Mouse (Mus musculus) kidney, adult 2 months (tissue): ENCODE measurements around the gene Egfem1. TPM values are rescaled to one million over a fixed set of nuclear protein-coding genes. Genes with fewer than 3 reads are reported as not detected.

ENCODE experiments used
- DNase-seq: peaks from one replicate; pipeline ENCODE4 v3.0.0; 2021
- H3K27ac ChIP-seq: fragments of 200-500 bp; 2 replicates; pipeline ENCODE4 v1.5.1; 2012; ENCODE audit warnings: low read depth, low read length, control low read depth, inconsistent platforms; ENCODE audit not compliant: insufficient read depth
- H3K27me3 ChIP-seq: fragments of 200-500 bp; replicated peaks from 2 replicates; pipeline ENCODE4 v1.6.1; 2012; ENCODE audit warnings: mild to moderate bottlenecking, moderate library complexity, low read length, inconsistent platforms; ENCODE audit not compliant: control insufficient read depth, insufficient read depth
- H3K36me3 ChIP-seq: fragments of 200-500 bp; 2 replicates; pipeline ENCODE4 v1.6.1; 2012; ENCODE audit warnings: mild to moderate bottlenecking, moderate library complexity, low read length, inconsistent platforms; ENCODE audit not compliant: control insufficient read depth, insufficient read depth
- H3K4me1 ChIP-seq: fragments of 200-500 bp; 2 replicates; pipeline ENCODE4 v1.6.1; 2011; ENCODE audit warnings: low read length; ENCODE audit not compliant: control insufficient read depth, insufficient read depth
- H3K4me3 ChIP-seq: fragments of 200-500 bp; 2 replicates; pipeline ENCODE4 v1.5.1; 2011; ENCODE audit warnings: mild to moderate bottlenecking, low read depth, low read length, control low read depth; ENCODE audit not compliant: insufficient read depth
- CTCF ChIP-seq: fragments of 200-500 bp; conservative IDR thresholded peaks from 2 replicates; pipeline ENCODE4 v1.5.1; 2011; ENCODE audit warnings: low read depth, mild to moderate bottlenecking, control low read depth, low read length, moderate library complexity, mixed read lengths; ENCODE audit not compliant: insufficient read depth, insufficient read length
- POLR2A ChIP-seq: fragments of 200-500 bp; IDR thresholded peaks from one replicate; pipeline ENCODE4 v1.6.1; 2011; ENCODE audit warnings: low read depth, low read length, control low read depth
- WGBS: fragments of 180-500 bp; shearing (Covaris S2); methylation state at CpG from one replicate; pipeline ENCODE4 v1.1.7; 2018; 5-methylcytosine and 5-hydroxymethylcytosine counted together
- polyA plus RNA-seq: library from polyadenylated mRNA; depleted of rRNA; stranded (reverse); fragments of >200 nt; gene quantifications from 2 replicates; pipeline ENCODE4 v1.2.3, GENCODE M21; 2012

The Egfem1 gene
- polyA plus RNA-seq, 1 experiment: 0.25 TPM

GRCm38 (mm10) chr3:29183615-29184198 lies 101.9 kb downstream of the Egfem1 start:
- no peak overlapping the region for H3K4me3 ChIP-seq
- no peaks in the 10 kb centered on the region for H3K4me1 ChIP-seq
- no peak for DNase-seq
- H3K27ac ChIP-seq: no peak overlapping the region
- no peaks in the 10 kb centered on the region for H3K36me3 ChIP-seq
- 42% methylated on average over 7 of the region's 7 CpGs for WGBS
- no peaks in the 10 kb centered on the region for H3K27me3 ChIP-seq
- TF ChIP-seq POLR2A (no peak), CTCF (no peak)

DNA sequence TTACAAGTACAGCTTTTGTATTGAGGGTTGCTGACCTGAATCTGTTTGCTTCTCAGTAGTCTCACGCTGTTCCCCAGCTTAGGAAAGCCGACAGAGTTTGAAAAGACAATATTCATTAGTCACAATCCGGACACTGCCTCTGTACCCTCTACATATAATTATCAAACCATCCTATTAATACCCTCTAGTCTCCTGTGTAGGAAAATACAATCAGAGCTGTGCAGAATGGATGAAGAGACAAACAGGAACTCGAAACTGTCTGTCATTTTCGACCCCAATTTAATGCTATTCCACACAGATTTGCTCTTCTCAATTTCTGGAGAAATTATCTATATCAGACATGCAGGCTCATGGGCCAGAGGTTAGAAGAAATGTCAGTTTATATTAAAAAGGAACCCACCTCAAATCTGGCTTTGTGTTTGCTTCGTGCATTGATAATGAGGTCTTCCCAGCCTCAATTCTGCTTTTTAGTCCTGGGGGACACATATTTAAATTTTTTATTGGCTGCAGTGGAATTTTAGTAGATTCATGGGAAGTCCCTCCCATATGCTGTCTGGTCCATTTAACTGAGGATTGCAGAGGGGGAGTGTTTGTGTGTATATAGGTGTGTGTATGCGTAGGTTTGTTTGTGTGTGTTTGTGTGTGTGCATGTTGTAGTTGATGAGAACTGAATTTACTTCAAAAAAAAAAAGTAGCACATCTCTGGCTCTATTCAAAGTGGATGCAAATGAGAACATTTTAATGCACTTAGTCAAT lies 102.8 kb downstream of the Egfem1 start:
- 79% methylated on average over 7 of the region's 7 CpGs for WGBS
- Histone ChIP-seq H3K27me3 (no peaks in the 10 kb centered on the region), H3K27ac (no peak overlapping the region), H3K4me3 (no peak overlapping the region), H3K4me1 (no peaks in the 10 kb centered on the region), H3K36me3 (no peaks in the 10 kb centered on the region)
- TF ChIP-seq CTCF: no peak
- TF ChIP-seq POLR2A: no peak
- no peak for DNase-seq

DNA sequence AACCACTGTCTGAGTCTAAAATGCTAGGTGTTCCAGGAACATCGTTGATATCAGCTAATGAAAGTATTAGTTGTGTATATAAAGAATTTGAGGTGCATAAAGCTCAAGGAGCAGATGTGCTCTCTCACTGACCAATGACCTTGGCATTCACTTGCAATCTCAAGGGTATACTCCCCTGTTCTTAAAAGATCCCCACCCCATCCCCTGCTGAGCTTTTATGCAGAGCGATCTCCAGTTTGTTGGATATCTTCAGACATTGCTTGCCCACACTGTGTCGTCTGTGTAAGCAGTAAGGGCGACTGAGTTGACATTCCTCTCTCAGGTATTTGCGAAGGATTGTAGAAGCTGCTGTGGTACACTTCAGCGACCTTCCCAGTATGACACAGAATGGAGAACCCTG lies 108.4 kb downstream of the Egfem1 start:
- Histone ChIP-seq H3K36me3 (no peaks in the 10 kb centered on the region), H3K4me3 (no peak overlapping the region), H3K27me3 (no peaks in the 10 kb centered on the region), H3K4me1 (no peaks in the 10 kb centered on the region), H3K27ac (no peak overlapping the region)
- 74% methylated on average over 6 of the region's 6 CpGs for WGBS
- TF ChIP-seq POLR2A: no peak
- no peak for TF ChIP-seq CTCF
- DNase-seq: no peak

DNA sequence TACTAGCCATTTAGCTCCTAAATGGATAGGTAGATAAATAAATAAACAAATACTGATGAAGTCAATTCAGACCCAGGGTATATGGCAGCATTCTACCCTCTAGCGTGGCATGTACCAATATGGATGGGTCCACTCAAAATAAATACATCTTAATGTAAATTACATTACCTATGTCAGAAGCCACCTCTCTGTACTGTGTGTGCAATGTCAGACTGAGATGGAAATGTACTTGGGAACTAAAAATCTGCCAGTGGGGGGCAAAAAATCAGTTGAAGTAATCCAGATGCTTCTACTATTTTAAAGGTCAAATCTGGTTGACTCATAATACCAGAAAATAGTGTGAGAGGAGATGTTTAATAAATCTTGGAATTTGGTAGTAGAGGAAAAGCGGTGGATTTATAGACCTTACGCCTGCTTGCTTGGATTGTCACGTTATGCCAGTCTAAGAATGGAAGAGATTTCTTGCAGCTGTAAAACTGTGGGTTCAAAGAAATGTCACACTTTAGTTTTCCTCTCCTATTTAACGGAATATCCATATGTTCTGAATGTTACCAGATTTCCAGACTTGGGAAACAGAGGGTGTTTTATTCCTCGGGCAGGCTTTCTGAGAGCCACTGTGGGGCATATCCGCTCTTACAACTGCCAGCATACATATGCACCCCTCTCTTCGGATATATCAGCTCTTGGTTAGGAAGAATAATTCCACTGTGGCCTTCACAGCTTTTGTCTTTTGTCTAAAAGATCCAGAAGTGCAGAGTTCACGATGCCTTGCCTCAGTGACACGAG lies 116.1 kb downstream of the Egfem1 start:
- TF ChIP-seq CTCF (no peak), POLR2A (no peak)
- no peaks in the 10 kb centered on the region for H3K27me3 ChIP-seq
- no peak for DNase-seq
- no peak overlapping the region for H3K27ac ChIP-seq
- no peaks in the 10 kb centered on the region for H3K4me1 ChIP-seq
- no peaks in the 10 kb centered on the region for H3K36me3 ChIP-seq
- WGBS: 79% methylated on average over 10 of the region's 10 CpGs
- no peak overlapping the region for H3K4me3 ChIP-seq

DNA sequence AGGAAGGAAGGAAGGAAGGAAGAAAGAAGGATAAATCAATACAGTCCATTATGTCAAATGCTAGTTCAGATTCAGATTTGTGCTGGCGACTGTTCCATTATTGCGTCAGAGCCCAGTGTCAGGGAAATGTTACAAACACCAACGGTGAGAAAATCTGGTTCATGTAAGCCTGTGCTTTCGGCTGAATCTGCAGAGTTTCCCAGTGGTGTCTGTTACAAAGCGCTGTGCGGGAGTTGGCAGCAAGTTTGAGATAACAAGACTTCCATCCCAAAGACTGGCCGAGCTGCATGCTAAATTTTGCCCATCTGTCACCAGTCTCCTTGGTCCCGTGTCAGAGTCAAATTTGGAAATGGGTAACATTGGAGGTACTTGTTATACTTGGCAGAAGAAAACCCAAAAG lies 118.8 kb downstream of the Egfem1 start:
- DNase-seq: no peak
- Histone ChIP-seq H3K27ac (no peak overlapping the region), H3K4me3 (no peak overlapping the region), H3K4me1 (no peaks in the 10 kb centered on the region), H3K36me3 (no peaks in the 10 kb centered on the region), H3K27me3 (no peaks in the 10 kb centered on the region)
- WGBS: 45% methylated on average over 8 of the region's 8 CpGs
- TF ChIP-seq CTCF: no peak
- no peak for TF ChIP-seq POLR2A

DNA sequence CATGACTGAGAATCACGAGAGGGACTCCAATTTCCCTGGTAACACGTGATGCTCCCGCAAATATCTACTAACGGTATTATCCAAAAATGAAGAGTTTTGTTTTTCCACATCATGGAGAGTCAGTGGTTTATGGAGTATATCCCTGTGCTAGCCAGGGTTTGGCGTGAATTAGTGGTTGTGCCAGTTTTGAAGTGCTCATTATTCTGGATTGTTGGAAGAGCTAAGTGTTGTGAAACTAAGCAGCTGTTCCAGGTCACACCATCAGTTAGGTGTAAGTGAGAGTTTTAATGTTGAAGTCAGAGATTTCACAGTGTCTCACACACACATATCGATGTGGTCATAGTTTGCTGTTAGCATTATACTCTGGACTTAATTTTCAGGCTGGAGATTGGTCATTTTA lies 120.7 kb downstream of the Egfem1 start:
- no peaks in the 10 kb centered on the region for H3K27me3 ChIP-seq
- no peaks in the 10 kb centered on the region for H3K36me3 ChIP-seq
- H3K4me3 ChIP-seq: no peak overlapping the region
- no peak for DNase-seq
- TF ChIP-seq POLR2A (no peak), CTCF (no peak)
- no peaks in the 10 kb centered on the region for H3K4me1 ChIP-seq
- WGBS: 87% methylated on average over 6 of the region's 6 CpGs
- no peak overlapping the region for H3K27ac ChIP-seq

- DNase-seq: no peak
These were observed 140.6 kb downstream of the Egfem1 start for GRCm38 (mm10) chr3:29222414-29222813.

More at GRCm38 (mm10) chr3:29222414-29222813, 140.6 kb downstream of the Egfem1 start:
- no peak for TF ChIP-seq CTCF
- no peak for TF ChIP-seq POLR2A
- H3K27me3 ChIP-seq: no peaks in the 10 kb centered on the region
- H3K4me1 ChIP-seq: no peaks in the 10 kb centered on the region
- 94% methylated on average over 2 of the region's 2 CpGs for WGBS
- no peak overlapping the region for H3K4me3 ChIP-seq
- H3K36me3 ChIP-seq: no peaks in the 10 kb centered on the region
- H3K27ac ChIP-seq: no peak overlapping the region
